Mouse (Mus musculus): Measurements from ENCODE around the gene Akr1b7. TPM values are rescaled to one million over a fixed set of nuclear protein-coding genes. Genes with fewer than 3 reads are reported as not detected.

Gene Akr1b7
- total RNA-seq, 2 experiments from 2014 or later = not detected

GRCm38 (mm10) chr6:34416521-34416920 lies 4.4 kb downstream of the Akr1b7 start:
- no peak for ATAC-seq (replicated peaks; ENCODE audit: low FRiP score, poor library complexity, severe bottlenecking)

GRCm38 (mm10) chr6:34419071-34419470 lies 6.9 kb downstream of the Akr1b7 start:
- no peak for ATAC-seq (replicated peaks; ENCODE audit: low FRiP score, poor library complexity, severe bottlenecking)

GRCm38 (mm10) chr6:34439006-34439405 lies 26.9 kb downstream of the Akr1b7 start:
- ATAC-seq (replicated peaks; ENCODE audit: low FRiP score, poor library complexity, severe bottlenecking) = no peak

GRCm38 (mm10) chr6:34441556-34442257 lies 29.6 kb downstream of the Akr1b7 start:
- ATAC-seq (replicated peaks; ENCODE audit: low FRiP score, poor library complexity, severe bottlenecking) = no peak; the same call in 1 of the 2 replicates

GRCm38 (mm10) chr6:34443791-34444190 lies 31.7 kb downstream of the Akr1b7 start:
- no peak for ATAC-seq (replicated peaks; ENCODE audit: low FRiP score, poor library complexity, severe bottlenecking)

- peak; percentile 90 for ATAC-seq (replicated peaks; ENCODE audit: low FRiP score, poor library complexity, severe bottlenecking)
Measured at GRCm38 (mm10) chr6:34447961-34448360, 35.8 kb downstream of the Akr1b7 start.

- no peak for ATAC-seq (replicated peaks; ENCODE audit: low FRiP score, poor library complexity, severe bottlenecking)
Measured at GRCm38 (mm10) chr6:34448696-34449095, 36.6 kb downstream of the Akr1b7 start.

GRCm38 (mm10) chr6:34452963-34453770 lies 41.0 kb downstream of the Akr1b7 start:
- ATAC-seq (replicated peaks; ENCODE audit: low FRiP score, poor library complexity, severe bottlenecking) = no peak

GRCm38 (mm10) chr6:34459456-34459855 lies 47.3 kb downstream of the Akr1b7 start:
- ATAC-seq (replicated peaks; ENCODE audit: low FRiP score, poor library complexity, severe bottlenecking) = no peak

GRCm38 (mm10) chr6:34460651-34461050 lies 48.5 kb downstream of the Akr1b7 start:
- ATAC-seq (replicated peaks; ENCODE audit: low FRiP score, poor library complexity, severe bottlenecking) = no peak

- ATAC-seq (replicated peaks; ENCODE audit: low FRiP score, poor library complexity, severe bottlenecking) = no peak
Measured at GRCm38 (mm10) chr6:34463582-34463981, 51.4 kb downstream of the Akr1b7 start.

GRCm38 (mm10) chr6:34471434-34472110 lies 59.4 kb downstream of the Akr1b7 start:
- ATAC-seq (replicated peaks; ENCODE audit: low FRiP score, poor library complexity, severe bottlenecking) = peak; percentile 73

Other genes with a start within 250 kb of the Akr1b7 start
- gene Slc35b4, start 235.2 kb upstream of the Akr1b7 start, total RNA-seq (2015; ENCODE audit: low replicate concordance) = 5.4 and 7.5 TPM in 2 replicates
- gene Slc35b4, start 235.2 kb upstream of the Akr1b7 start, total RNA-seq (2017; ENCODE audit: low replicate concordance) = 5.5 and 7.7 TPM in 2 replicates
- 33.2 and 46.9 TPM in 2 replicates for gene Akr1b3, start 94.9 kb upstream of the Akr1b7 start, total RNA-seq (2015; ENCODE audit: low replicate concordance)
- gene Akr1b3, start 94.9 kb upstream of the Akr1b7 start, total RNA-seq (2017; ENCODE audit: low replicate concordance) = 12.5 and 16.8 TPM in 2 replicates
- not detected in 2 replicates for gene Akr1b8, start 58.2 kb upstream of the Akr1b7 start, total RNA-seq (2015; ENCODE audit: low replicate concordance)
- not detected in 2 replicates for gene Akr1b8, start 58.2 kb upstream of the Akr1b7 start, total RNA-seq (2017; ENCODE audit: low replicate concordance)
- 11.9 and 16.8 TPM in 2 replicates for gene Akr1b10, start 28.1 kb upstream of the Akr1b7 start, total RNA-seq (2015; ENCODE audit: low replicate concordance)
- gene Akr1b10, start 28.1 kb upstream of the Akr1b7 start, total RNA-seq (2017; ENCODE audit: low replicate concordance) = 5.4 and 5.5 TPM in 2 replicates
- 61.6 and 83.8 TPM in 2 replicates for gene Bpgm, start 63.9 kb downstream of the Akr1b7 start, total RNA-seq (2015; ENCODE audit: low replicate concordance)
- 139 and 182 TPM in 2 replicates for gene Bpgm, start 63.9 kb downstream of the Akr1b7 start, total RNA-seq (2017; ENCODE audit: low replicate concordance)
- gene Cald1, start 186.2 kb downstream of the Akr1b7 start, total RNA-seq (2015; ENCODE audit: low replicate concordance) = 1.8 and 4.2 TPM in 2 replicates
- gene Cald1, start 186.2 kb downstream of the Akr1b7 start, total RNA-seq (2017; ENCODE audit: low replicate concordance) = 2.0 and 2.6 TPM in 2 replicates